Comparison of ENCODE assay signal across 8 mouse cellular contexts in the genomic region with DNA sequence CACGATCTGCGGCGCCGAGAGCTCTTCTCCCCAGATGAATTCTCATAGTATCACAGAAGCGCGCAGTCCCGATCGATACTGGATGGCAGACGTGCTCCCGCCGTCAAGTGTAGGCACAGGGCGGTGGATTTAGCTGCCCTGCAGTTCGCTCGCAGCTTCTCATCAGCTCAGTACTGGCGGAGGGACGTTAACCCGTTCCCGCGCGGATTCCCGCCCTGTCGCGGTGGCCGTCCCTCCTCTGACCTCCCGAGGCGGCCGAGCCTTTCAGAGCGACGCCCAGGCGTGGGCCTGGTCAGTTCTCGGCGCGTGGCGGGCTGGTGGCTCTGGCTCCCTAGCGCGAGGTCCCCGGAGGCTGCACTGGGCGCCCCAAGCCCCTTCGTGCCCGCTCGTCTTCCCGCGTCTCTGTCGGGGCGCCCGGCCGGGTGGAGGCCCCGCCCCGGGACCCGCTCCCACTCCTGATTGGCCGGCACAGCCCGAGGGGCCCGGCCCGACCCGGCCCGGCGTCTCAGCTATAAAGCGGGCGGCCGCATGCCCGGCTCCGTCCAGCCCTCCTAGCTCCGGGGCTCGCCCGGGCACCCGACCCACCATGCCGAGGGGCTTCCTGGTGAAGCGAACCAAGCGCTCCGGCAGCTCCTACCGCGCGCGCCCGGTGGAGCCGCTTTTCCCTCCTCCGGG. TPM values are rescaled to one million over a fixed set of nuclear protein-coding genes. Genes with fewer than 3 reads are reported as not detected.
A peak's percentile ranks its signal among the peaks of the same experiment; 100 is the strongest.
DNase-seq lines count a peak whose midpoint lies in the region; ATAC-seq lines count a peak whose summit lies in the region.

Gene Insm2 (plus strand): TSS at position 541 of the 675 bp plus-strand sequence.

- peak within 1 kb of the TSS; percentile 54 for H3K4me3 ChIP-seq in hindbrain, embryonic 13.5 days
- H3K4me3 ChIP-seq in midbrain, embryonic 12.5 days = peak within 1 kb of the TSS; percentile 54

- peaks cover 28% of the 10 kb centered on the region for H3K4me1 ChIP-seq in hindbrain, embryonic 13.5 days (replicated peaks)
- peaks cover 24% of the 10 kb centered on the region for H3K4me1 ChIP-seq in midbrain, embryonic 12.5 days

- H3K27me3 ChIP-seq in hindbrain, embryonic 13.5 days = peaks cover 78% of the 10 kb centered on the region
- H3K27me3 ChIP-seq in midbrain, embryonic 12.5 days = peaks cover 62% of the 10 kb centered on the region

- WGBS in hindbrain, embryonic 13.5 days = under 1% methylated on average over 64 of the region's 77 CpGs
- WGBS in midbrain, embryonic 12.5 days = under 1% methylated on average over 69 of the region's 77 CpGs

- H3K4me2 ChIP-seq in hindbrain, embryonic 13.5 days = peak within 1 kb of the TSS; percentile 95
- H3K4me2 ChIP-seq in midbrain, embryonic 12.5 days (replicated peaks) = peak within 1 kb of the TSS; percentile 91

- intact Hi-C loops in left cerebral cortex, postnatal 4 days (cut with DNase I) = no loop called here

- no peaks in the 10 kb centered on the region for H3K9me3 ChIP-seq in hindbrain, embryonic 13.5 days
- no peaks in the 10 kb centered on the region for H3K9me3 ChIP-seq in midbrain, embryonic 12.5 days

- peak; percentile 81 for ATAC-seq in hindbrain, embryonic 13.5 days (ENCODE audit: low FRiP score)
- peak; percentile 77 for ATAC-seq in midbrain, embryonic 12.5 days (ENCODE audit: low FRiP score, low read depth)
- ATAC-seq in megakaryocyte progenitor cell, adult 5-6 weeks (replicated peaks; ENCODE audit: poor library complexity) = no peak

- no peak within 1 kb of the TSS for H3K27ac ChIP-seq in hindbrain, embryonic 13.5 days
- no peak within 1 kb of the TSS for H3K27ac ChIP-seq in midbrain, embryonic 12.5 days (replicated peaks)

- DNase-seq in adrenal gland, adult (ENCODE audit: inconsistent age in 2 of 2, low spot score in 1 of 2) = peak; percentile 37 to 67
- no peak for DNase-seq in adrenal gland, adult 8-10 months
- peak; percentile 74 for DNase-seq in left cerebral cortex, postnatal 4 days
- DNase-seq in left cerebral cortex, adult 11 months (ENCODE audit: low spot score) = no peak
- peak; percentile 42 for DNase-seq in embryo, embryonic 10.5 days (ENCODE audit: low spot score)

- peaks cover 4% of the 10 kb centered on the region; the same call in 1 of the 2 replicates for H3K36me3 ChIP-seq in hindbrain, embryonic 13.5 days
- H3K36me3 ChIP-seq in midbrain, embryonic 12.5 days = no peaks in the 10 kb centered on the region

- peak within 1 kb of the TSS; percentile 71 for H3K9ac ChIP-seq in hindbrain, embryonic 13.5 days
- H3K9ac ChIP-seq in midbrain, embryonic 12.5 days (replicated peaks) = peak within 1 kb of the TSS; percentile 28; the same call in 1 of the 2 replicates

RNA-seq across cellular contexts. Expression of gene Insm2, which starts in this region (rescaled TPM):
- total RNA-seq in adrenal gland, adult 8-10 months (2022) = 1 to 10 TPM; 2.6 to 6.4 (median 4.8) TPM
- under 1 TPM; 0.50 to 0.60 TPM for total RNA-seq in left cerebral cortex, postnatal 4 days (2021)
- 1.2 and 2.8 TPM in 2 replicates for polyA plus RNA-seq in hindbrain, embryonic 13.5 days (2015; fragmentation: Nextera tagmentation; extraction: Ambion mirVana)
- polyA plus RNA-seq in midbrain, embryonic 12.5 days (2016; fragmentation: Nextera tagmentation; extraction: Ambion mirVana) = 0.34 and 1.2 TPM in 2 replicates
- total RNA-seq in megakaryocyte progenitor cell, adult 5-6 weeks (2015) = not detected in 2 replicates
- not detected in 2 replicates for total RNA-seq in megakaryocyte progenitor cell, adult 5-6 weeks (2017)

Comparison
In these comparisons a context has a peak if more than half of its experiments do, and no peak if none do; other contexts are left out.
1. DNase-seq: peak in adrenal gland, adult (2 of 2) and embryo, embryonic 10.5 days (single experiment); none in adrenal gland, adult 8-10 months (single experiment) and left cerebral cortex, adult 11 months (single experiment).
2. Peak in DNase-seq in left cerebral cortex, postnatal 4 days; RNA of the gene not detected or under 1 TPM.